Mouse (Mus musculus): ENCODE measurements around the gene Lsm4. TPM values are rescaled to one million over a fixed set of nuclear protein-coding genes. Genes with fewer than 3 reads are reported as not detected.

Lsm4 gene
- total and polyA plus RNA-seq, 2 experiments from 2014 or later, result 202 to 438 TPM

DNA sequence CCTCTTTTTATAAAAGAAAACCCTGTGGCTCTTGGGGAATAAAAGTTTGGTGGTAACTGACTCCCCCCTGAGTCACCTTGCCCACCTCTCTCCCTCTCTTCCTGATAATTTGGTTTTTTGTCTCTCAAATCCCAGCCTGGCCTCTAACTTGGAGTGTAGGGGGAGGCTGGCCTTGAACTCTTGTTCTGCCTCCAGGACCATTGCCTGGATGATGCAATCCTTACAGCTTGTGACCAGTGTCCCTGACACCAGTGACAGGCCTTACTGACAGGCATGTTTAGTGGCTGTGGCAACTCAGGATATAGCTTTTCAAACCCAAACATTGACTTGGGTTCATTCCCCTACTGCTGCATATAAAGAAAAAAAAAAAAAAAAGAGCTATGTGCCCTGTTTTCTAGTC, 26.3 kb upstream of the Lsm4 start:
- Histone ChIP-seq H3K4me1 (ENCODE audit: control insufficient read depth, insufficient read depth) (peaks cover 48% of the 10 kb centered on the region), H3K9ac (replicated peaks; ENCODE audit: low read depth, low read length) (0 out of 2 replicates have a peak overlapping the region, but pooled peaks have one; percentile 43)

DNA sequence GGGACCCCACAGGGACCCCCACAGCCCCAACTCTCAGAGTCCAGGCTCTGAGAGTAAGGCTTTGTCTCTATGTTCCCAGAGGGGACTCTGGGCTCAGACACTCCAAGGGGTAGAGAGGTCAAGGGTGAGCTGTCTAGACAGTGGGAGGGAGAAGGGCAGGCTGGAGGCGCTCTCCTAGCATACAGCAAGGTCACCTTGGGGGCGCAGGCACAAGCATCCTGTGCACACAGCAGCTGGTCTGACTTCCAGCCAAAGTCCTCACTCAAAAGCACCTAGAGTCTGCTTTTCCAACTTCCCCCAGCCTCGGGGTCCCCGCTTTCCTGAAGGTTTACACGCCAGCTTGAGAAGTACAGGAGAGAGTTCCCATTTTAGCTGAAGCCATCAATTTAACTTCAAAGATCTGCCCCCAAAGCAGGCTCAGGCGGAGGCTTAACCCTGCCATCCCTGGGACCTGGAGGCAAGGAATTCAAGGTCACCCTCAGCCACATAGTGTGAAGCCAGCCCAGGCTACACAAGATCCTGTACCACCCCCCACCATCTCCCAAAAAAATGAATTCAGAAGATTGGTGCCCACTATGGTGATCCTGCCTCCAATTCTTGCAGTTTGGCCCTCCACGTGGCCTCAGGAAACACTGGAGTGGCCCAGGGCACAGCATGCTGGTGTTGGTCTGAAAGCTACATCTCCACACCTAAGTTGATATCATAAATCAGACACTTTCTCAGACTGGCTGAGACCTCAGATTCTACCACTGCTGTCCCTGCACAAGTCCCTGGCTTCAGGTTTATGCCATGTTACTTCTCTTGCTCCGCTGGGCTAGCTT, 25.5 kb upstream of the Lsm4 start:
- H3K27me3 ChIP-seq (ENCODE audit: control insufficient read depth, insufficient read depth, low read length), result no peaks in the 10 kb centered on the region
- TF ChIP-seq EP300 (IDR thresholded peaks at IDR 0.05; ENCODE audit: low read depth) (no peak; the same call in 1 of the 2 replicates), CTCF (IDR thresholded peaks at IDR 0.05; ENCODE audit: low read depth) (no peak)
- no peaks in the 10 kb centered on the region for H3K9me3 ChIP-seq (replicated peaks; ENCODE audit: control insufficient read depth, low read length)
- peaks cover 48% of the 10 kb centered on the region for H3K4me1 ChIP-seq (ENCODE audit: control insufficient read depth, insufficient read depth)
- 41% methylated on average over 8 of the region's 8 CpGs for WGBS
- DNase-seq (ENCODE audit: low spot score) (no peak), ATAC-seq (ENCODE audit: insufficient read depth, low read depth) (peak; percentile 53)
- peak overlapping the region; percentile 43 for H3K9ac ChIP-seq (replicated peaks; ENCODE audit: low read depth, low read length)
- no peak overlapping the region for H3K4me2 ChIP-seq (ENCODE audit: low read depth, low read length)
- peaks cover 29% of the 10 kb centered on the region for H3K36me3 ChIP-seq (replicated peaks; ENCODE audit: control insufficient read depth, insufficient read depth, low read length)
- no peak overlapping the region for H3K4me3 ChIP-seq (ENCODE audit: low read depth, low read length)
- H3K27ac ChIP-seq (ENCODE audit: low read depth), result peak overlapping the region; percentile 85

More for the DNA sequence above, 26.3 kb upstream of the Lsm4 start:
- H3K36me3 ChIP-seq (replicated peaks; ENCODE audit: control insufficient read depth, insufficient read depth, low read length), result peaks cover 21% of the 10 kb centered on the region
- H3K4me2 ChIP-seq (ENCODE audit: low read depth, low read length), result no peak overlapping the region
- H3K27ac ChIP-seq (ENCODE audit: low read depth), result peak overlapping the region; percentile 85
- no peaks in the 10 kb centered on the region for H3K9me3 ChIP-seq (replicated peaks; ENCODE audit: control insufficient read depth, low read length)
- DNase-seq (ENCODE audit: low spot score), result no peak
- ATAC-seq (ENCODE audit: insufficient read depth, low read depth), result no peak
- TF ChIP-seq EP300 (IDR thresholded peaks at IDR 0.05; ENCODE audit: low read depth) (no peak), CTCF (IDR thresholded peaks at IDR 0.05; ENCODE audit: low read depth) (no peak)
- H3K27me3 ChIP-seq (ENCODE audit: control insufficient read depth, insufficient read depth, low read length), result no peaks in the 10 kb centered on the region
- H3K4me3 ChIP-seq (ENCODE audit: low read depth, low read length), result no peak overlapping the region

DNA sequence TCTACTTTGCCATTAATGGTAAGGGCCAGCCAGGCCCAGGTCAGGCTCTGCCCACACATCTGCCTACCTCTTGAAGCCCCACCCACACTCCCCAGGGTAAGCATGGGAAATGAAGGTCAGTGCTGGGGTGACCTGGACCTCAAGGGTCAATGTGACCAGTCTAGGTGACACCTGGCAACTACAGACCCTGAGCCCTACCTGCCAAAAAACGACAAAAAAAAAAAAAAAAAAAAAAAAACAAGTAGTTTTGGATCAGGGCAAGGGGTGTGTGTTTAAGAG, 24.9 kb upstream of the Lsm4 start:
- Histone ChIP-seq H3K27me3 (ENCODE audit: control insufficient read depth, insufficient read depth, low read length) (no peaks in the 10 kb centered on the region), H3K4me1 (ENCODE audit: control insufficient read depth, insufficient read depth) (peaks cover 48% of the 10 kb centered on the region), H3K36me3 (replicated peaks; ENCODE audit: control insufficient read depth, insufficient read depth, low read length) (peaks cover 30% of the 10 kb centered on the region), H3K27ac (ENCODE audit: low read depth) (peak overlapping the region; percentile 85), H3K4me3 (ENCODE audit: low read depth, low read length) (no peak overlapping the region), H3K9me3 (replicated peaks; ENCODE audit: control insufficient read depth, low read length) (no peaks in the 10 kb centered on the region), H3K9ac (replicated peaks; ENCODE audit: low read depth, low read length) (peak overlapping the region; percentile 43; the same call in 1 of the 2 replicates), H3K4me2 (ENCODE audit: low read depth, low read length) (no peak overlapping the region)
- WGBS, result 25% methylated on average over 1 of the region's 1 CpGs
- no peak for DNase-seq (ENCODE audit: low spot score)
- no peak for TF ChIP-seq EP300 (IDR thresholded peaks at IDR 0.05; ENCODE audit: low read depth)
- no peak for TF ChIP-seq CTCF (IDR thresholded peaks at IDR 0.05; ENCODE audit: low read depth)
- ATAC-seq (ENCODE audit: insufficient read depth, low read depth), result no peak

DNA sequence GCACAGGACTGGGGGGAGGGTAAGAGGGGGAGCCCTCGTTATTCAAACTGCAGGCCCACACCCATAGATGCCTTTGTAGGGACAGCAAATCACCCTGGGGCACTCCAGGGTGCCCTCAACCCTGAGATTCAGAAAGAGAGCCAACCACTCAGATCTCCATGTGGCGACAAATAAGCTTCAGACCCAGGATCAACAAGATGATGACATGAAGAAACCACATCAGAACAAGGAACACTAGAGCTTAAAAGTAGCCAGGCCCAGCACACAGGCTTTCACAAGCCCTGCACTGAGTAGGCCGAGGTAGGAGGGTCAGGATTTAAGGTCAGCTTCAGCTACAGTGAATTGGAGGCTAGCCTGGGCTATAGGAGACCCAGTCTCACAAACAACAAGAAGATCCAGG, 24.1 kb upstream of the Lsm4 start:
- Histone ChIP-seq H3K36me3 (replicated peaks; ENCODE audit: control insufficient read depth, insufficient read depth, low read length) (peaks cover 33% of the 10 kb centered on the region), H3K27me3 (ENCODE audit: control insufficient read depth, insufficient read depth, low read length) (no peaks in the 10 kb centered on the region), H3K4me1 (ENCODE audit: control insufficient read depth, insufficient read depth) (peaks cover 48% of the 10 kb centered on the region), H3K9ac (replicated peaks; ENCODE audit: low read depth, low read length) (no peak overlapping the region), H3K4me3 (ENCODE audit: low read depth, low read length) (no peak overlapping the region), H3K27ac (ENCODE audit: low read depth) (peak overlapping the region; percentile 85), H3K9me3 (replicated peaks; ENCODE audit: control insufficient read depth, low read length) (no peaks in the 10 kb centered on the region), H3K4me2 (ENCODE audit: low read depth, low read length) (no peak overlapping the region)
- peak; percentile 22 for ATAC-seq (ENCODE audit: insufficient read depth, low read depth)
- TF ChIP-seq EP300 (IDR thresholded peaks at IDR 0.05; ENCODE audit: low read depth) (no peak), CTCF (IDR thresholded peaks at IDR 0.05; ENCODE audit: low read depth) (no peak)
- no peak for DNase-seq (ENCODE audit: low spot score)
- WGBS, result 42% methylated on average over 3 of the region's 3 CpGs

DNA sequence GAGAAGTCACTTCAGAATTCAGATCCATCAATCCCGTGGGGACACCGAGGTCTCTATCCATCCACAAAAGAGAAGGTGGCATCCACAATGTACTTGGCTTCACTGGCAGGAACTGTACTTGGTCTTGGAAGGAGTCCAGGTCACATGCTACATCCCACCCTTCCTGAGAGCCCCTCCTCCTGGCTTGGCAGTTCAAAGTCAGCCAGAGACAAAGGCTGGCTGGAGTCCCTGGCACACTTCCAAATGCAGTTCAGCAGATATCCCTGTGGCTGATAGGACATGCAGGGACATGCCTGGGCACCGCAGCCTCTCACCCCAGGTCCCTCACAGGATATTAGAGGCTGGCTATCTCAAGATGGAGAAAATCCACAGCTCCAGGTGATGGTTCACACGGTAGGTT, 23.7 kb upstream of the Lsm4 start:
- Histone ChIP-seq H3K9me3 (replicated peaks; ENCODE audit: control insufficient read depth, low read length) (no peaks in the 10 kb centered on the region), H3K27ac (ENCODE audit: low read depth) (peak overlapping the region; percentile 85), H3K4me3 (ENCODE audit: low read depth, low read length) (no peak overlapping the region), H3K27me3 (ENCODE audit: control insufficient read depth, insufficient read depth, low read length) (no peaks in the 10 kb centered on the region), H3K36me3 (replicated peaks; ENCODE audit: control insufficient read depth, insufficient read depth, low read length) (peaks cover 36% of the 10 kb centered on the region), H3K4me1 (ENCODE audit: control insufficient read depth, insufficient read depth) (peaks cover 48% of the 10 kb centered on the region), H3K9ac (replicated peaks; ENCODE audit: low read depth, low read length) (no peak overlapping the region), H3K4me2 (ENCODE audit: low read depth, low read length) (no peak overlapping the region)
- TF ChIP-seq EP300 (IDR thresholded peaks at IDR 0.05; ENCODE audit: low read depth) (peak; percentile 93), CTCF (IDR thresholded peaks at IDR 0.05; ENCODE audit: low read depth) (0 out of 2 replicates have a peak, but pooled peaks have one; percentile 0)
- 7% methylated on average over 4 of the region's 4 CpGs for WGBS
- DNase-seq (ENCODE audit: low spot score) (peak; percentile 97), ATAC-seq (ENCODE audit: insufficient read depth, low read depth) (peak; percentile 91)

DNA sequence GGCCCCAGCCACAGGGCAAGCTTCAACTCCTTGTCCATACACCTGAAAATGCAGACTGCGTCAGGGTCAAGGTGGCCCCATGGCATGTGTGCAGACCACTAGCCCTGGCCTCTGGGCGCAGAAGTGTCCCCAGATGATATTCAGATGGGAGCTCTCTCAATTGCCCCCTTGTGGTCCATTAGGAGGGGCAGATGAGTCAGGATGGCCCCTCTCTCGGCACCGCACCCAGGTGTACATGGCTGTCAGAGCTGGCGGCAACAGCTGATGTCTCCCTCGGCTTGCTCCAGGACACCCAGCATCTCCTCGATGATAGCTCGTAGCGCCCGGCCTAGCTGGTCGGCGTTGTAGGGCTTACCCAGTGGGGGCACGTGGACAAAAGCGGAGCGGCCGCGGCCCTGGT, 22.7 kb upstream of the Lsm4 start:
- ATAC-seq (ENCODE audit: insufficient read depth, low read depth), result no peak
- WGBS, result 89% methylated on average over 17 of the region's 17 CpGs
- Histone ChIP-seq H3K4me3 (ENCODE audit: low read depth, low read length) (no peak overlapping the region), H3K4me2 (ENCODE audit: low read depth, low read length) (no peak overlapping the region), H3K9ac (replicated peaks; ENCODE audit: low read depth, low read length) (no peak overlapping the region), H3K36me3 (replicated peaks; ENCODE audit: control insufficient read depth, insufficient read depth, low read length) (peaks cover 46% of the 10 kb centered on the region), H3K27me3 (ENCODE audit: control insufficient read depth, insufficient read depth, low read length) (no peaks in the 10 kb centered on the region), H3K9me3 (replicated peaks; ENCODE audit: control insufficient read depth, low read length) (no peaks in the 10 kb centered on the region), H3K4me1 (ENCODE audit: control insufficient read depth, insufficient read depth) (peaks cover 46% of the 10 kb centered on the region), H3K27ac (ENCODE audit: low read depth) (no peak overlapping the region)
- DNase-seq (ENCODE audit: low spot score), result no peak
- TF ChIP-seq EP300 (IDR thresholded peaks at IDR 0.05; ENCODE audit: low read depth), result no peak
- no peak for TF ChIP-seq CTCF (IDR thresholded peaks at IDR 0.05; ENCODE audit: low read depth)
